Mouse (Mus musculus): ENCODE results near the gene Tomm40l. TPM values are rescaled to one million over a fixed set of nuclear protein-coding genes. Genes with fewer than 3 reads are reported as not detected.
A peak's percentile ranks its signal among the peaks of the same experiment; 100 is the strongest.

The Tomm40l gene
- polyA plus RNA-seq, 1 experiment, result 23.1 TPM

GRCm38 (mm10) chr1:171232348-171232747, 10.0 kb upstream of the Tomm40l start:
- DNase-seq (ENCODE audit: low read depth, low spot score), result no peak
- WGBS, result 66% methylated on average over 5 of the region's 5 CpGs

- 74% methylated on average over 4 of the region's 4 CpGs for WGBS
- no peak for DNase-seq (ENCODE audit: low read depth, low spot score)
Observed at GRCm38 (mm10) chr1:171231844-171232243, 9.5 kb upstream of the Tomm40l start.

GRCm38 (mm10) chr1:171230215-171230614, 7.9 kb upstream of the Tomm40l start:
- WGBS, result 48% methylated on average over 3 of the region's 3 CpGs
- DNase-seq (ENCODE audit: low read depth, low spot score), result no peak

- WGBS, result 72% methylated on average over 6 of the region's 6 CpGs
Observed at GRCm38 (mm10) chr1:171229750-171230149, 7.4 kb upstream of the Tomm40l start.

GRCm38 (mm10) chr1:171227879-171228278, 5.6 kb upstream of the Tomm40l start:
- 91% methylated on average over 1 of the region's 1 CpGs for WGBS

More at GRCm38 (mm10) chr1:171229750-171230149, 7.4 kb upstream of the Tomm40l start:
- DNase-seq (ENCODE audit: low read depth, low spot score), result no peak

GRCm38 (mm10) chr1:171226780-171227179, 4.5 kb upstream of the Tomm40l start:
- 67% methylated on average over 4 of the region's 4 CpGs for WGBS
- DNase-seq (ENCODE audit: low read depth, low spot score), result no peak

More at GRCm38 (mm10) chr1:171227879-171228278, 5.6 kb upstream of the Tomm40l start:
- no peak for DNase-seq (ENCODE audit: low read depth, low spot score)

GRCm38 (mm10) chr1:171224857-171225256, 2.5 kb upstream of the Tomm40l start, which contains the start of gene Apoa2:
Apoa2 (plus strand) TSS chr1:171225054.
- DNase-seq (ENCODE audit: low read depth, low spot score), result no peak
- 67% methylated on average over 5 of the region's 5 CpGs for WGBS

- 80% methylated on average over 2 of the region's 2 CpGs for WGBS
- DNase-seq (ENCODE audit: low read depth, low spot score), result no peak
Observed at GRCm38 (mm10) chr1:171223796-171224195, 1.5 kb upstream of the Tomm40l start.

- DNase-seq (ENCODE audit: low read depth, low spot score), result no peak
- 65% methylated on average over 6 of the region's 6 CpGs for WGBS
Observed at GRCm38 (mm10) chr1:171223168-171223567, 854 bp upstream of the Tomm40l start.

GRCm38 (mm10) chr1:171221281-171222193, 777 bp downstream of the Tomm40l start:
- 5% methylated on average over 22 of the region's 22 CpGs for WGBS
- no peak for DNase-seq (ENCODE audit: low read depth, low spot score)

- DNase-seq (ENCODE audit: low read depth, low spot score), result peak; percentile 64
- 7% methylated on average over 10 of the region's 10 CpGs for WGBS
Observed at GRCm38 (mm10) chr1:171220871-171221270, 1.4 kb downstream of the Tomm40l start.

GRCm38 (mm10) chr1:171216241-171216955, 5.9 kb downstream of the Tomm40l start:
- WGBS, result 84% methylated on average over 18 of the region's 18 CpGs

GRCm38 (mm10) chr1:171213801-171214496, 8.4 kb downstream of the Tomm40l start, which contains the start of gene Nr1i3:
Nr1i3 (plus strand) TSS chr1:171213970.
- WGBS, result 54% methylated on average over 10 of the region's 10 CpGs
- DNase-seq (ENCODE audit: low read depth, low spot score), result peak; percentile 29

More at GRCm38 (mm10) chr1:171216241-171216955, 5.9 kb downstream of the Tomm40l start:
- DNase-seq (ENCODE audit: low read depth, low spot score), result no peak

- DNase-seq (ENCODE audit: low read depth, low spot score), result no peak
- 53% methylated on average over 3 of the region's 3 CpGs for WGBS
Observed at GRCm38 (mm10) chr1:171212854-171213253, 9.5 kb downstream of the Tomm40l start.

GRCm38 (mm10) chr1:171209409-171209808, 12.9 kb downstream of the Tomm40l start:
- WGBS, result 39% methylated on average over 4 of the region's 4 CpGs

GRCm38 (mm10) chr1:171205704-171206493, 16.4 kb downstream of the Tomm40l start:
- DNase-seq (ENCODE audit: low read depth, low spot score), result no peak
- 78% methylated on average over 6 of the region's 6 CpGs for WGBS

More at GRCm38 (mm10) chr1:171209409-171209808, 12.9 kb downstream of the Tomm40l start:
- DNase-seq (ENCODE audit: low read depth, low spot score), result no peak

GRCm38 (mm10) chr1:171204249-171204644, 18.1 kb downstream of the Tomm40l start:
- DNase-seq (ENCODE audit: low read depth, low spot score), result peak; percentile 29
- 23% methylated on average over 7 of the region's 7 CpGs for WGBS

GRCm38 (mm10) chr1:171203471-171204248, 18.7 kb downstream of the Tomm40l start:
- 32% methylated on average over 11 of the region's 11 CpGs for WGBS
- no peak for DNase-seq (ENCODE audit: low read depth, low spot score)

Data from large intestine, adult 2 months (tissue).